Mouse (Mus musculus): ENCODE results near the gene Csrp1.

Csrp1 gene

DNA sequence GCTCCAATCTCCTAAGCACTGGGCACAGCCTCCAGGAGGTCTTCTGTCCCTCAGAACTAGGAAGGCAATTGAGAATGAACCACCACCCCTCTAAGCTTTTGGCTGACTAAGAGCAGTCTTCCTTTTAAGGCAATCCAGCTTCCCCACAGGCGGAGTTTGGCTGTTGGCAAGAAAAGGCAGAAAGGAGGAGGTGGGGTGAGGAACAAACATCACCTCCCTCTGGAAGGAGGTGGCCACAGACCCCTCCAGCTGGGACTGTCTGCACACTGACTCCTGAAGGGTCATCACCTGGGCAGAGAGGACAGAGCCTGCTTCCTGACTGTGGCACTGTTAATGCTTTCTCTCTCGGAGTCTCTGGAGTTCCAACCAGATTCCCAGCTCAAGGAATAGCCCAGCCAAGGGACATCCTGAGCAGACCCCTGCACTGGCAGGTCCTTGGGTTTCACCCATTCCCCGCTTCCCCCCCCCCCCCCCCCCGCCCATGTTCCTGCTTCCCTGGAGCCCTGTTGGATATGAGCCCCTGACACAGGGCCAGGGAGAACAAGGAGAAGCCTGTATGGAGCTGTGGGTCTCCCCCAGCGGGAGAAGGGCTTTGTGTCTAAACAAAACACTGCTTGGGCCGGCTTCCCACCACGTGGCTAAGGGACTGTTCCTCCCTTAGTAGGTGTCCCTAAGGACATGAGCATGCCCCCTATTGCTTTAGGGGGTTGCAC lies 14.5 kb downstream of the Csrp1 start:
- peak; percentile 62 for DNase-seq

DNA sequence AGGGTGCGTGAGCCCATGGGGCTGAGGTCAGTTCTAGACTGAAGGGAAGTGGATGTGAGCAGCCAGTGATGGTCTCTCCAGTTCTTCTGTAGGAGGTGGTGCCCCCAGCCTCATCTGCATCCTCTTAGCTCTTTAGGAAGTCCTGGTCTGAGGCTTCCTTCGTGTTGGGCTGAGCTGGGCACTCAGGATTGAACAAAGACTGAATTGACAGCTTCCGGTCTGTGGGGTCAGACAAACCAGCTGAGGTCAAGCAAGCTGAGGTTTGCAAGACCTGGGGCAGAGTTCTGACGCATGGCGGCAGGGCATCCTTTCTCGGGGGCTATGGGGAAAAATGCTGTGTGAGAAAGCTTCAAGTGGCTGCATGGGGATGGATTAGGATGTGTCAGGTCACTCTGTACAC lies 15.6 kb downstream of the Csrp1 start:
- DNase-seq: no peak

DNA sequence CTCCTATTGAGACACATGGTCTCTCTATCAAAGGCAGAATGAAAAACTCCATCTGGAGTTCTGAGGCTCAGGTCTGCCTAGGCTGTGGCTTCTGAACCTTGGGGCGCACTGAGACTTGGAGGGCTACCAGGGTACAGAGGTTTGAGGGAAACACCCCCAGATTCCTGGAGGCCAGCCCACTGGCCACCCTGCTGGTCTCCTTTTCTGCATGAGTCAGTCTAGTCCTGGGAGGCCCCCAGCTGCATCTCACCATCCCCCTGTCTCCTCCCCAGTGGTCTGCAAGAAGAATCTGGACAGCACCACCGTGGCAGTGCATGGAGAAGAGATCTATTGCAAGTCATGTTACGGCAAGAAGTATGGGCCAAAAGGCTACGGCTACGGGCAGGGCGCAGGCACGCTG lies 25.1 kb downstream of the Csrp1 start:
- no peak for DNase-seq

DNA sequence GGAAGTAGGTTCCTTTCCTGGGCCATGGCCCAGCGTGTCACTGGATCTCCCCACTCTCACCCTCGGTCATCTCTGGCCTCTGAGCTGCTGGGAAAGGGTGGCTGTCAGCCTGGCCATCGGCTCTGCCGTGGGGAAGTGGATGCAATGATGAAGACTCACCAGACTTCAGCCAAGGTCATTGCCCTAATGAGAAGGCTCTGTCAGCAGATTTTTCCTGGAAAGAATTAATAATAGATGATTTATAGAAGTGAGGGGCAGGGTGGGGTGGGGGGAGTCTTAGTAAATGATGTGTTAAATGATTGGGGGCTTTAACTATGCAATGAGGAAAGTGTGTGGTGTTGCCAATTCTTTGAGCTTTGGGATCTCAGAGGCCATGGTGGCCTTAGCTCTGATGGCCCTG lies 26.4 kb downstream of the Csrp1 start:
- no peak for DNase-seq

DNA sequence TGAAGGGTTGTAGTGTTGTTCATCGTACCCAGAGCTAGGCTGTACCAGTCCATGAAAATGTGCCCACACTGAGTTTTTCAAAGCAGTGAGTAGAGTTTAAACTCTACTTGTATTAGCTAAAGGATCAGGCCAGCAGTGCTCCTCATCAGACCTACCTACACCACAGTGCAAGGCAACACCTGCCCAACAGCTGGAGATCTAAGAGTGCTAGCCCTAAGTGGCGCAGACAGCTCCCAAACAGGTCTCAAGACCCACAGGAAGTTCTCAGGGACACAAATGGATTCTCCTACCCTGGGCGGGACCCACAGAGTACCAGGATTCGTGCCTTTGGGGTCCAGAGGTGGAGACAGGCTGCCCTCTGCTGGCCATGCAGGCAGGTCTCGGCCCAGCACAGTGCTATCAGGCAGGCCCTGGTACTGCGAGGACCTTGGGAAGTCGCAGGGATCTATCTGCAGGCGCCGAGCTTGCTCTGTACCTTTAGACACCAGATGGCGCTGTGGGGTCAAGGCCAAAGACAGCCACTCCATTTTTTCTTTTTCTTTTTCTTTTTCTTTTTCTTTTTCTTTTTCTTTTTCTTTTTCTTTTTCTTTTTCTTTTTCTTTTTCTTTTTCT lies 33.0 kb downstream of the Csrp1 start:
- peak; percentile 98 for DNase-seq

DNA sequence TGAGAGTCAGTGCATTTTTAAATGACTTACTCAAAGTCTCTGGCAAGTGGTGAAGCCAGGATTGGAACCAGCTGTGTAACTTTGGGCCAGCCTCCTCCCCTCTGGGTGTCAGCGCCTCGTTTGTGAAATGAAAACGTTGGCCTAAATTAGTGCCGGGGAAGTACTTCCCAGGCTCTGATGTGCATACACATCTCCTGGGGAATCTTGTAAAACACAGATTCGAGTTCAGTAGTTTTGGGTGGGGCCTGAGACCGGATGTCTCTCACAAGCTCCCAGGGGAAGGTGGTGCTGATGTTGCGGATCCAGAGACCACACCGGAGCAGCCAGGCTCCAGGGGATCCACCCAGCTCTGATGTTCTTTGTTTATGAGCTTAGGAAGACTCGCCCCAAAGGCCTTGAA lies 35.4 kb downstream of the Csrp1 start:
- DNase-seq: peak; percentile 52

DNA sequence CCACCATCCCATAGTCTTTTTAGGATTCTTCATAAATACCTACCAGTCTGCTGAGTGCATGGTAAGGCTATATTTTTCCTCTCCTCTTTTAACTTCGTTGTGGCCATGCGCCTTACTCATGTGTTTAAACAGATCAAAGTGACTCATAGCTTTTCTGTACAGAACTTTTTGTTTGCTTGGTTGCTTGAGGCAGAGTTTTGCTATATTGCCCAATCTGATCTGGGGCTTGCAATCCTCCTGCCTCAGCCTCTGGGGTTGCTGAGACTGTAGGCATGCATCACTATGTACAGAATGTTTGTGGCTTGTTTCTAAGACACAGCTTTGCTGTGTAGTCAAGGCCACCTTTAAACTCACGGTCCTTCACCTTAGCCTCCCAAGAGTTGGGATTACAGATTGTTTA lies 36.1 kb downstream of the Csrp1 start:
- DNase-seq: no peak

DNA sequence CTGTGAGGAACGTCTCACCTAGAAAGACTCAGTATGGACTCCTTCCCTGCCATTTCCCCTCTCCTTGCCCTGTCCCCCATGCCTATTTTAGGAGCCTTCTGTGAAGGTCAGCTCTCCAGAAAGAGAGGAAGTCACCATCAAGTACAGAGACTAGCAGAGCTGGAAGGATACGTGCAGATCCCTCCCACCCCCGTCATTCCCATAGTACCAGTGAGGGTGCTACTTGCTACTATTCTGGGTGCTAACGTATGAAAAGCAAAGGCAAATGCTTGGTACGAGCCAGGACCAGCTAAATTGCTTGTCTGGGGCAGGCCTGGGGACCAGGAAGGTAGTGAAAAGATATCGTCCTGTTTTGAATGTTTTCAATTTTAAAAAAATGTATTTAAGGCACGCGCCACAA lies 37.4 kb downstream of the Csrp1 start:
- no peak for DNase-seq

DNA sequence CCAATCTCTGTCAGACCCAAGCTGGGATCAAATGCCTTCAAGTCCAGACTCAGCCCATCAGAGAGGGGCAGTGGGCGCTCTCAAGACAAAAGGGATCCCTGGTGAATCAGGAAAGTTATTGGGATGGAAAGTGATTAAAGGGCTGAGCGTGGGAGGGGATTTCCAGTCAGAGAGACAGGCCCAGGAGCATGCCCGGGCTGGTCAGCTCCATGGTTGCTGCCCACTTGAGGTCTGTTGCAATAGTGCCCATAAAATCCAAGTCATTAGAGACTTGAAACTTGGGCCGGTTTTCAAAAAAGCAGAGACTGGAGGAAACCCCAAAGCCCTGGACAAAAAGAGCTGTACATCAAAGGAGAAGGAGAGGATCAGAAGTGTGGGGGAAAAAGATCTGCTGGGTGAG lies 39.8 kb downstream of the Csrp1 start:
- DNase-seq: no peak

DNA sequence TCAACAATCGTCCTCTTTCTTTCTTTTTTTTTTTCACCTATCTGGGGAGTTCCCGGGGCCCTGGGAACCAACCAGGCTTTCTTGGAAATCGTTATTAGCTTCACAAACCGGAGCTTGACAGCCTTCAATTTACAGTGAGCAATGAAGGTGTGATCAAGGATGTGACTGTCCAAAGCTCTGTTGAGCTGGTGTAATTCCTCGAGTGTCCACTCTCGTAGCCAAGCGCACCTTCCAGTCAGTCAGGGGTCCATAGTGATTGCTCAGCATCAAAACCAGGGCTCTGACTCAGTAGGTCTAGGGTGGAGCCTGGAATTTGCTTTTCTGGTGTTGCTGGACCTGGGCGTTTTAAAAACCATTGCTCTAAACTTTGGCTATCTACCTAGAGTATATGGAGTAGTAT lies 40.4 kb downstream of the Csrp1 start:
- DNase-seq: no peak

DNA sequence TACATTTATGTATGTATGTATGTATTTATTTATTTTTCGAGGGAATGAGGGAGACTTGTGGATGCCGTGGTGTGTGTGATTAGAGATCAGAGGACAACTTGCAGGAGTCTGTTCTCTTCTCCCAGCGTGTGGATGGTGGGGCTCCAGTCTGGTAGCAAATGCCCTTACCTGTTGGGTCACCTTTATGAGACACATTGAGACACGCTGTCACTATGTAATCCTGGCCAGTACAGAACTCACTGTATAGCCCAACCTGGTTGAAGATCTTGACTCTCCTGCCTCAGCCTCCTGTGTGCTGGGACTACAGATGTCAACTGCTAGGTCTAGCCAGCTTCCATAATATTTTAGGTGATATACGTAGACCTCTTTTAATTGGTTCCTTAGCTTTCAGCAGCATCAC lies 41.9 kb downstream of the Csrp1 start:
- DNase-seq: no peak

DNA sequence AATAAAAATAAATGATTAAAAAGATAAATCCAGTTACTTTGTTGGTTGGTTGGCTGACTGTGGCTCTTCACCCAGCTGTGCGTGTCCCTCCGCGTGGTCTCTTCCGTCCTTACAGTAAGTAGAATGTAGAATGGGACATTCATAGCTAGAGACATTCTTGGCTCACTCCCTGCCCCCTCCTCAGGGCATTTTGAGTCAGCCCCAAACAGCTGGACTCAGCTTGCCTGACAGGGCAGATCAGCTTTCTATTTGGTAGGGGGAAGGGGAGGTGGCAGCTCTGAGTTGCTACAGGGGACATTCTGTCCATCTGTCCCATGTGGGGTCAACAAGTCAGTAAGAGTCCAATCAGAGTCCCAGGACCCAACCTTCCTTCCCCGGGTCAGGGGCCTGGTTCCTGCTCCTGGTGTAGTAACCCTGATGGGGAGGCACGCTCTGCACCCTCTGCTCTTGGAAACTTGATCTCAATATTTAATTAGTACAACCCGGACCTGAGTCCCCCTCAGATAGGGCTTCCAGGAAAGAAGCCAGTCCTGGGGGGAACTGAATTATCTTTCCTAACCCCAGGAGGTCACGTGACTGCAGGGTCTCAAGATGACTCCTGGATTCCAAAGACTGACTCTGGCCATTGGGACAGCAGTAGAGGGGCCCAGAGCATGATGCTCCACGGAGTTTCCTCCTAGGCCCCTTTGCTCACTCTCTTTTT lies 43.8 kb downstream of the Csrp1 start:
- peak; percentile 51 for DNase-seq

DNA sequence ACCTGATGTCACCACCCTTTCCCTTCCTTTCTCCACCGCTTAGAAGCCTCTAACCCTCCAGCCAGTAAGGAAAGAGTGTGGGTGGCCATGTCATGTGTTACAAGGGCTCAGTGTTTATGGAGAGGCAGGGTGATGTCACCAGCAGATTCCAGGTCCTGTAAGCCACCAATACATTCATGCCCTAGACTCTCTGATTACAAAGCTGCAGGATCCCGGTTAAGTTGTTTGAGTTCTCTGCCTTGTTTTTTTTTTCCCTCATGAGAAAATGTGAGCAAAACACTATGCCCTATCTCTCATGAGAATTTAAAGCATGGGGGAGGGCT lies 44.3 kb downstream of the Csrp1 start:
- no peak for DNase-seq

DNA sequence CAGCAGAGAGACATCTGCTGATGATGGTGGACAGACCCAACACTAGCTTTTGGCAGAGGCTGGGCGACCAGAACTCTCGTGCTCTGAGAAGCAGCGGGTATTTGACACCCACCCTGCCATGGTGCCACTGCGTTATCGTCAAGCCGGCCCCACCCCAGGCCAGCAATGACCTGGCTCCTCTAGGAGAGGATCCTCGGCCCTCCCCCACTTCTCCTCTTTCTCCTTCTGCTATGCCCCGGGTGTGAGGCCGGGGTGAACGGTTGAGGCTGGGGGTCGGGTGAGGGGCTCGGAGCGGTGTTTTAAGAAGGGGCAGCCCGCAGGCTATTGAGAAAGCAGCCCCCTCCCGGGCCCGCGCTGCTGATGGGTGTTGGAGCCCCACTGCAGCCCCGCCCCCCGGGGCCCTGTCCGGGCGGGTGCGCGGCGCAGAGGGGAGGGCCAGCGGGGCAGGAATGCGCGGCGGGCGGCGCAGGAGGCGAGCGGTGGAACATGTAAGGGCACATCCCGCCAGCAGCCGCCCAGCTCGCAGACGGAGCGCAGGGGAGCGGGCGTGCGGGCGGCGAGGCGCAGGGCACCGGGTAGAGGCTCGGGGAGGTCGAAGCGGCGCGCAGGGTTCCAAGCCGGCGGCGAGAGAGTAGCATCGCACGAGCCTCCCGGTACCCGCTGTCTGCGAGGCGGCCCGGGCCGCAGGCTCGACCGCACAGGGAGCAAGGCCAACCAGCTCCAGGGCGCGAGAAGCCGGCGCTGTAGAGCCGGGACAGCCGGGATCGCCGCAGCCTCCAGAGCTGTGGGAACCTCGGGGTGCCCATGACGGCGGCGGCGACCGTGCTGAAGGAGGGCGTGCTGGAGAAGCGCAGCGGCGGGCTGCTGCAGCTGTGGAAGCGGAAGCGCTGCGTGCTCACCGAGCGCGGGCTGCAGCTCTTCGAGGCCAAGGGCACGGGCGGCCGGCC lies 46.1 kb downstream of the Csrp1 start, which contains the start of gene Phlda3:
Gene Phlda3 (plus strand): TSS at position 475 of the 947 bp plus-strand sequence.
- peak; percentile 83 for DNase-seq

DNA sequence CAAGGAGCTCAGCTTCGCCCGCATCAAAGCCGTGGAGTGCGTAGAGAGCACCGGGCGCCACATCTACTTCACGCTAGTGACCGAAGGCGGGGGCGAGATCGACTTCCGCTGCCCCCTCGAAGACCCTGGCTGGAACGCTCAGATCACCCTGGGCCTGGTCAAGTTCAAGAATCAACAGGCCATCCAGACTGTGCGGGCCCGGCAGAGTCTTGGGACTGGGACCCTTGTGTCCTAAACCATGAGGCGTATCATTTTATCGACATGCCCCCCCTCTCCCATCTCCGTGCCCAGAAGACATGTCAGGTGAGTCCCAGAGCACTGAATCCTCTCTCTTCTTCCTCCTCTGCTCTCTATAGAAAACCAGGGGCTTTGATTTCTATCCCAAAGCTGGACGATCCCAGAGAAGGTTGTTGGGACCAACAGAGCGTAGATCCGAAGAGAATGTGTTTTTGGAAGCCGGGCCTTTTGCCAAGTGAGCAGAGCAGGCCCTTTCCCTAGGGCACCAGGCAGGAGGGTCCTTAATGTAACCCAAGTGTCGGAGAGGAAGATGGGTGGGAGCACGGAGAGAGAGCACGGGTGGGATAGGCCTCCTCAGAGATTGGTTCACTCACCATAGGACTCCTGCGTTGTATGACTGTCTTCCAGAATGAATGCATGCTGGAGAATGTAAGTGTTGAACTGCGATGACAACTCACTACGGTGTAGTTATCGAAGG lies 46.9 kb downstream of the Csrp1 start:
- no peak for DNase-seq

DNA sequence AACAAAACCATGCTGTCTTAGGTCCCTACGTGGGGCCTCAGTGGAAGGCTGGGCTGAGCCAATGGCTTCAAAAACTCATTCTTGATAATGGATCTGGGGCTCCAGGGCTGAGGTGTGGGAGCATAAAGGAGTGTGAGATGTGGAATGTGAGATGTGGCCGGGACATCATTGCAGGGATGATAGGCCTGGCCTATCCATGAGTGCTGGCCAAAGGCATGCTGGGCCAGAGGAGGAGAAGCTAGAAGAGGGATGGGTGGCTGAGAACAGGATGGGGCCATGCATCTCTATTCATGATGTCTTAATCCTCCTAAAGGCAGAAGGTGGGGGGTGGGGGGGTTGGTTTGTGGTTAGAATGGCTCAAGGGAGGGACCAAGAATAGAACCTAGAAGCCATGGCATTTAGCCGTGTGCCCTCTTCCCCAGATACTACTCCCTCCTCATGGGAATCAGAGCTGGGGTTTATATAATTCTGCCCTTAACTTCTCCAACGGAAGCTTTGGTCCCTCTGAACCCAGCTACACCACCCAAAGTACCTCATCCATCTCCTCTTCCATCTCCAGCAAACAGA lies 47.5 kb downstream of the Csrp1 start:
- DNase-seq: no peak

DNA sequence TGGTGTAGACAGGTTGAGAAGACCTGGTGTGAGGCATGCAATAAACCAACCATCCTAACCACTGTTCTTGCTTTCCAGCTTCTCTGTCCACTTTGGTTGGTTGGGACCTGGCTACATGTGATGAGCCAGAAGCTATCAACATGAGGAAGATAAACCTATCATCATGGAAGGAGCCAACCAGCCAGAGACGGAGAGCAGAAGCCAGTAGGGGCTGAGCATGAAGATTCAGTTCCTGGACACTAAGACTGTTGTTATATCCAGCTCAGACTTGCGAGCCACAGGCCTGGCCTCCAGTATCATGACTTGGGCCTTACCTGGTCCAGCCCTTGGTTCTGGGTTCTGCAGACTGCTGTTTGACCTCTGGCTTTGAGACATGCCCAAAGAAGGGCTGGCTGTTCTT lies 48.5 kb downstream of the Csrp1 start:
- DNase-seq: no peak

DNA sequence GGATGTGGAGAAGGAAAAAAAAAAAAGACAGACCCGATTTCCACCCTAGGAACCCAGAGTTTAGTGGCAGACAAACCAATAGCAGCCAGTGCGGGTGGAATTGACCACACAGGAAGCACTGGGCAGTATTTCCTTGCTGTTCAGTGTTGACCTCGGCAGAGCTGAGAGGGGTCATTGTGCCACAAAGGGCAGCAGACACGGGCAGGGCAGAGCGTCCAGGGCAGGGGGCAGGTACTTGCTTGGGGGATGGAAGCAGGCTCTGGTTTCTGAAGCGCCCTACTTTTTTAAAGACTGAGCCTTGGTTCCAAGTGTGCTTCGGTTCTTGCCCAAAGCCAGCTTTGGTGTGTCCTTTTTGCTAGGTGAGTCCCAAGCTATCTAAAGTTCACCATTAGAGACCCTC lies 50.4 kb downstream of the Csrp1 start:
- no peak for DNase-seq

DNA sequence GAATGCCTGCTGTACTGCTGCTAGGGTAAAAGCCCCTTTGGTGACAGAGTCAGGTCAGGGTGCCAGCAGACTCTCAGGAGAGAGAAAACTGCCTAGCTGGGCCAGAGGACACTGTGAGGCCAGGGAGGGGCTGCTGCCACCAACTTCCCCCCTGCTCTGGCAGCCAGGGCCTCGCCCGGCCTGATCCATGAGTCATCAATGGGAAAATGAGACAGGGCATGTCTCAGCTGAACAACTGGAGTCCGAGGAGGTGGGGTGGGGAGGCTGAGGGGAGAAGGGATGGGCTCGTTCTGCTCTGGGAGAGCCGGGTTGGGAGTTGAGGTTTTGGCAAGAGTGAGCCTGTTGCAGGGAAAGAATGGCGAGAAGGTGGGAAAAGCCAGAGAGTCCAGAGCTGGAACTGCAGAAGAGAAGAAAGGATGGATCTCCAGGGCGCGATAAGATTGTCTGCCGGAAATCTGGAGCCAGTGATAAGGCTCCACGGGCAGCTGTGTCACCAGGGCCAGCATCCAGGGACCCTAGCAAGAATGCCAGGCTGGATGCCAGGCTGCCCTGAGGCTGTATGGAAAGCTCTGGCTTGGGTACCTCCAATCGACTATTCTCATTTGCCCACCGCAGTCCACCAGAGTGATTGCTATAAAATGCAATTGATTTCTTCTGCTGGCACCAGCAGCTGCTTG lies 51.2 kb downstream of the Csrp1 start:
- DNase-seq: peak; percentile 56

DNA sequence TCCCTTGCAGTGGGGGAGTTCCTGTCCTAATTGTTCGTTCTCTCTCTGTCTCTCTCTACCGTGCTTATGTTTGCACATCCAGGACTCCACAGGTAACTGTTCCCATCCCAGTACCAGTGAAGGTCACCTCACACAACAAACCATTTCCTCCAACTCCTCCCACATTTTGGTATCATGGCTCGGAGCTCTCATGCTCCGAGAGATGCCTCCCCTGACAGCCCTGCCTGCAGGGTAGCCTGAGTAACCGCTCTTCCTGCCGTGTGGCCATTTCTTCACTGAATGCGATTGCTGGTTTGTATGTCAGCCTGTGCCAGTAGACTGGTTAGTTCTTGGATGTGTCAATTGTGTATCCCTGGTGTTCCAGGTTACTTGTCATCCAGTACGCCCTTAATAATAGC lies 51.7 kb downstream of the Csrp1 start:
- DNase-seq: no peak

DNA sequence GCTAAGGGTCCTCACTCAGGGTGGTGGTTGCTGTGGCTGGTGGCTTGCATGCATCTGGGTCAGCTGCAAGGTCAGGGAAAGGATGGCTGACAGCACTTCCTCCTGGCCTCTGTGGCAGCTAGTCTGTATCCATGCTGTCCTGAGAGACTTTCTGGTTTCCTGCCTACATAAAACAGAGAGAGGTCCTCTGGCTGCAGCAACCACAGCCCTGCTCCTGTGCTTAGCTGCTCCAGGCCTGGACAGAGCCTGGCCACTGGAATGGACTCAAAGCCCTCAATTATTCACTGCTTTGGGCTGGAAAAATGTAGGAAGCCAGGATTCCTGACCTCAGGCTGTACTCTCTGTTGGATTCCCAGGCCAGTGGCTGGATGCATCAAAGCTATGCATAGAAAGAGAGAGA lies 56.7 kb downstream of the Csrp1 start:
- no peak for DNase-seq

DNA sequence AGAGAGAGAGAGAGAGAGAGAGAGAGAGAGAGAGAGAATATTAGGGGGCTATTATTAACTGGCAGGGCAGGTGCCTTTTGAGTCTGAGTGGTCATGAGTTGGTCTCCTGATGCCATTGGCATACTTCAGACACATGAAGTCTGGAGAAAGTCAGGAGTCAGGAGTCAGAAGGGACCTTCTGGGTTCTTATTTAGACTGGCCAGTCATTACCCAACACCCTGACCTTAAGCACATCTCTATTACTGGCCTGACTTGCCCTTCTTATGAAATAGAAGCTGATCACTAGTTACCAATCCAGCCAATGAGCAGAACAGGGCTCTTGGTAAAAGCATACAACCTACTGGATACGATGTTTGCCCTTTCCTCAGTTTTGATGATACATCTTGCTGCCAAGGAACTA lies 57.2 kb downstream of the Csrp1 start:
- no peak for DNase-seq
